Mouse (Mus musculus): ENCODE measurements at regions not wholly inside any gene's neighbourhood (a gene's known extent, or its start where the extent isn't known, plus 50 kb on each side); places are given as distances from the start of the nearest gene placed in this dataset.
"Not testable (repeated sequence)": the region's sequence is repeated elsewhere in the genome, so short reads cannot be mapped to it uniquely, and the experiment has no call there.

DNA sequence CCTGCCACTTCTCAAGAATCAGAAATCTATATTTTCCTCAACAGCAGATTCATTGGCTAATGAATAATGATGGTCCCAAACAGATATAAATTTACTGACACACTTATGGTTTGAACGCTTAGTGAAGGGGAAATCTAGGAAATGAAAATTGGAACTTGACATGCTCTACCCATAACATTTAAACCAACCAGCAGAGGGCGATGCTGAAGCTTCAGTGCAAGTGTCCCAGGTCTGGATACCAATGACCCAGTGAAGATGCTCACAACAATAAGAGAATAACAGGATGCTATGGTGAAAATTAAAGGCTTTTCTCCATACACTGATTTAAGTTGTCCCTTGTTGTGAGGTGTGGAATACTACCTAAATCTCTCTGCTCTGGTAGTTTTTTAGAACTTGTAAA, 236.0 kb upstream of the Rorb start:
- Histone ChIP-seq H3K36me3 (no peaks in the 10 kb centered on the region), H3K9me3 (no peaks in the 10 kb centered on the region), H3K27ac (no peak overlapping the region), H3K9ac (no peak overlapping the region), H3K4me1 (replicated peaks) (no peaks in the 10 kb centered on the region), H3K4me2 (replicated peaks) (no peak overlapping the region), H3K4me3 (replicated peaks) (no peak overlapping the region), H3K27me3 (replicated peaks) (no peaks in the 10 kb centered on the region)
- 47% methylated on average over 2 of the region's 2 CpGs for WGBS
- no peak for ATAC-seq

DNA sequence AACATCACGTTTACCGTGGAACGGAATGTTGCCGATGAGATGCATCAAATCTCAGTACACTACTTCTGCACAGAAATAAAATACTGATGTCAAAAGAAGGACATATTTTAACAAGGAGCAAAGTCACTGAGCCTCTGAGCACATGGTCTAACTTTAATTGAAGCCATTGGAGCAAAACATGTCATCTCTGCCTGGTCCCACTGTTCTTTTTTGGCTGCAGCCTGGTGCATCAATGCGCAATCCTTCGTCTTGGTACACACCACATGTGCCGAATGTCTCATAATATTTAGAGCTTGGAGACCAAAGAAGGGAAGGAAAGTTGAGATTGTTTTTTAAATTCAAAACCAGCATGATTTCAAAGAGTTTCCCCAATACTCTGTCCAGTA, 233.4 kb upstream of the Rorb start:
- H3K9me3 ChIP-seq: no peaks in the 10 kb centered on the region
- H3K27me3 ChIP-seq (replicated peaks): no peaks in the 10 kb centered on the region
- WGBS: 76% methylated on average over 7 of the region's 7 CpGs
- H3K4me2 ChIP-seq (replicated peaks): no peak overlapping the region
- no peak overlapping the region for H3K27ac ChIP-seq
- H3K9ac ChIP-seq: no peak overlapping the region
- no peaks in the 10 kb centered on the region for H3K36me3 ChIP-seq
- H3K4me3 ChIP-seq (replicated peaks): no peak overlapping the region
- H3K4me1 ChIP-seq (replicated peaks): no peaks in the 10 kb centered on the region
- no peak for ATAC-seq

DNA sequence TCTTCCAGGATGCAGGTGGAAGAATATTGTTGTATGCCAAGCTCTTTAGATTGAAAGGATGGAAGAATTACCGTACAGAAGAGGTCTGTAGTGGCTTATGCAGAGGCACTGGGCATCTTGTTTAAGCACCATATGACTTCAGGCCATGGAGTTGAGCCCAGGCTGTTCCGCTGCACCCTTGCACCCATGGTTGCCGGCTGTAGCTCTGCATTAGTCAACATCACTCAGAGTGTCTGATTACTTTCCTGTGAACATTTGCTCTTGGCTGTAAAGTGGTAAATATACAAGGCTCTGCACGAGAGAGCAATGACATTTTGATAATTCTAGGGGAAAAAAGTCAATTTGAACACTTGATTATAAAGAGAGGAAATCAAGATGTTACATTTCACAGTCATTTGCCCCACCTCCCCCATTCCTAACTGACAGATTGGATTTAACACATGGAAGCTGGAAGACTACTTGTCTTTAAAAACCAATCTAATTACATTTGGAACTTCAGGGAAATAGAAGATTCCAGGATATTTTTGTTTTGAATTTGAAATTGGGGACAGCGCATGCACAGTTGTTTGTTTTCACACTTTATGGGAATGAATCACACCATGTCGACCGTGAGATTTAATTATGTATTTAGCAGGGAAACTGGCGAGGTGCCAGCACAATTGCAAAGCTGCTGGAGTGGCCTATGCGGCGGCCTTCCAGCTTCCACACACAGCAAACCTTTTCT, 232.9 kb upstream of the Rorb start:
- Histone ChIP-seq H3K9ac (no peak overlapping the region), H3K9me3 (no peaks in the 10 kb centered on the region), H3K27ac (no peak overlapping the region), H3K4me2 (replicated peaks) (no peak overlapping the region), H3K27me3 (replicated peaks) (no peaks in the 10 kb centered on the region), H3K36me3 (no peaks in the 10 kb centered on the region), H3K4me3 (replicated peaks) (no peak overlapping the region), H3K4me1 (replicated peaks) (no peaks in the 10 kb centered on the region)
- no peak for ATAC-seq
- WGBS: 51% methylated on average over 10 of the region's 10 CpGs

DNA sequence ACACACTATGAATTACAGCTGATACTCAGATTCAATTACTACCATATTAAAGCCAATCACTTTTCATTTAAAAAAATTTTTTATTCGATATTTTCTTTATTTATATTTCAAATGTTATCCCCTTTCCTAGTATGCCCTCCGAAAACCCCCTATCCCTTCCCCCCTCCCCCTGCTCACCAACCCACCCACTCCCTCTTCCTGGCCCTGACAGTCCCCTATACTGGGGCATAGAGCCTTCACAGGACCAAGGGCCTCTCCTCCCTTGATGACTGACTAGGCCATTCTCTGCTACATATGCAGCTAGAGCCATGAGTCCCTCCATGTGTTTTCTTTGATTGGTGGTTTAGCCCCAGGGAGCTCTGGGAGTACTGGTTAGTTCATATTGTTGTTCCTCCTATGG, 196.1 kb upstream of the Rorb start:
- H3K9me3 ChIP-seq; H3K4me2 ChIP-seq (replicated peaks); ATAC-seq; H3K4me3 ChIP-seq (replicated peaks); H3K27me3 ChIP-seq (replicated peaks); H3K4me1 ChIP-seq (replicated peaks); H3K9ac ChIP-seq; H3K27ac ChIP-seq; H3K36me3 ChIP-seq: not testable (repeated sequence)
- WGBS: 87% methylated on average over 2 of the region's 2 CpGs

DNA sequence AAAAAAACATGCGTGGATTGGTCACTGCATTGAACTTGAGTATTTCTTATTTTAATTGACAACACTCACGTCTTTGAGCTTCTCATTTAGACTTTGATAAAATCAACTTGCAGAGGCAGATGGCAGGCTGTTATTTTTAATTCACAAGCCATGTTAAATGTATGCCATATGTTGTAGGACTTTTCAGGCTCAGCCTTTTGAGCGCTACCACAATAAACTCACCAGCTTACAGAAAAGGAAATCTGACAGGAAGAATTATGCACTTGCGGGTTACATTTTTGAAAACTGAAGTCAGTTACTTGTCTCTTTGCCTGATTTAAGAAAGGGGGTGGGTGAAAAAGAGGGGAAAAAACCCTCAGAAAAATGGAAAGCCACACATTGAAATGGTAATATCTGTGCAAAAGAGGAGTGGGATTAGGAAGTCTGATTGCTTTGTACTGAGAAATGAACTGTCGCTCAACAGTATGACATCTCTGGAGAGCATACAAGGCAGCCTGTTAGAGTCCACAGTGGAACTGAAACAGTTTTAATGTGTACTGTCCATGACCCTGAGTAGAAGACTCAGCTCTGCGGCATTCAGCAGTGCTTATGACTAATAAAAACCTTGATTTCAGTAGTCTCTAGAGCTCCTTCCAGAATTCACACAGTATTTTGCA, 195.6 kb upstream of the Rorb start:
- ATAC-seq: no peak
- H3K9ac ChIP-seq: no peak overlapping the region

DNA sequence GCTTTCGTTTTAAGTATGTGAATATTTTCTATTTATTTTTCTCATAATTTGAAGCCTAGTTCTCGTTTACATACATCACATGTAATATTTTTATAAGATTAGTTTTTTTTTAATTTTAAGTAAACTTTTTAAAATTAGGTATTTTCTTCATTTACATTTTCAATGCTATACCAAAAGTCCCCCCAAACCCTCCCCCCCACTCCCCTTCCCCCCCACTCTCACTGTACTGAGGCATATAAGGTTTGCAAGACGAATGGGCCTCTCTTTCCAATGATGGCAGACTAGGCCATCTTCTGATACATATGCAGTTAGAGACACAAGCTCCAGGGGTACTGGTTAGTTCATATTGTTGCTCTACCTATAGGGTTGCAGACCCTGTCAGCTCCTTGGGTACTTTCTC, 174.9 kb upstream of the Rorb start:
- ATAC-seq; H3K36me3 ChIP-seq; H3K4me3 ChIP-seq (replicated peaks); H3K9me3 ChIP-seq; H3K4me1 ChIP-seq (replicated peaks); H3K9ac ChIP-seq; H3K27me3 ChIP-seq (replicated peaks); H3K27ac ChIP-seq; H3K4me2 ChIP-seq (replicated peaks): not testable (repeated sequence)
- WGBS: 87% methylated on average over 3 of the region's 3 CpGs

More for the DNA sequence above, 195.6 kb upstream of the Rorb start:
- H3K4me2 ChIP-seq (replicated peaks): no peak overlapping the region
- H3K36me3 ChIP-seq: no peaks in the 10 kb centered on the region
- H3K27me3 ChIP-seq (replicated peaks): no peaks in the 10 kb centered on the region
- H3K9me3 ChIP-seq: no peaks in the 10 kb centered on the region
- 86% methylated on average over 6 of the region's 6 CpGs for WGBS
- no peak overlapping the region for H3K4me3 ChIP-seq (replicated peaks)
- H3K4me1 ChIP-seq (replicated peaks): no peaks in the 10 kb centered on the region
- no peak overlapping the region for H3K27ac ChIP-seq

DNA sequence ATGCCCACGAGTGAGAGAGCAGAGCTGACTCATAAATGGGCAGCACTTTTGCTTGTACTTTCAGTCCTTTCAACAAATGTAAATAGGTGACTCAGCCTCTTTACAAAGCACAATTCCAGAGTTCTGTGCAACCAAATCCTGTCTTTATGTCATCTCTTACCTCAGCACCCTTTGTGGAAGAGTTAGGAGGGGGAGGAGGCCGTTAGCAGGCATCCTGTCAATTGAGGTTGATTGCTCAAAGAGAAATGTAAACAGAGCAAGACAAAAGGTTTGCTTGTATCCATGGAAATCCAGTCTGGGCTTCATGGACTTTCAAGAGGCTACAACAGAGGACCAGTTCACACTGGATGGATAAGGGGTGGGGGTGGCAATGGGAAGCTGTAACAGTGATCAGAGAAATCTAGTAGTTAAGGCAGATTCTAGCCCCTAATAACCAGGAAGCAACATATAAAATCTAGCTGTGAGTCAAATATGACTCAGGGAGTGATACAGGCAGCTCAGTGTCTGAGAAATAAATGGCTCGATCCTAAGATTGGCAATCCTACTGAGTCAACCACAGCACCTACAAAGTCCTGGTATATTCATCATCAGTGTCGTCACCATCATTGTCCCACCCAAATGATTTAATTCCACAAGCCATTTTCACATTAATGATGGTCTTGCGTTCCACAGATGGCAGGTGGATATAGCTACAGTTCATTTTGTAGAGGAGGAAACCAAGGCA, 136.0 kb upstream of the Rorb start:
- no peaks in the 10 kb centered on the region for H3K36me3 ChIP-seq
- H3K9me3 ChIP-seq: no peaks in the 10 kb centered on the region
- H3K4me1 ChIP-seq (replicated peaks): no peaks in the 10 kb centered on the region
- no peaks in the 10 kb centered on the region for H3K27me3 ChIP-seq (replicated peaks)
- no peak overlapping the region for H3K4me3 ChIP-seq (replicated peaks)
- H3K27ac ChIP-seq: no peak overlapping the region
- ATAC-seq: no peak
- 57% methylated on average over 5 of the region's 5 CpGs for WGBS
- no peak overlapping the region for H3K9ac ChIP-seq
- no peak overlapping the region for H3K4me2 ChIP-seq (replicated peaks)

DNA sequence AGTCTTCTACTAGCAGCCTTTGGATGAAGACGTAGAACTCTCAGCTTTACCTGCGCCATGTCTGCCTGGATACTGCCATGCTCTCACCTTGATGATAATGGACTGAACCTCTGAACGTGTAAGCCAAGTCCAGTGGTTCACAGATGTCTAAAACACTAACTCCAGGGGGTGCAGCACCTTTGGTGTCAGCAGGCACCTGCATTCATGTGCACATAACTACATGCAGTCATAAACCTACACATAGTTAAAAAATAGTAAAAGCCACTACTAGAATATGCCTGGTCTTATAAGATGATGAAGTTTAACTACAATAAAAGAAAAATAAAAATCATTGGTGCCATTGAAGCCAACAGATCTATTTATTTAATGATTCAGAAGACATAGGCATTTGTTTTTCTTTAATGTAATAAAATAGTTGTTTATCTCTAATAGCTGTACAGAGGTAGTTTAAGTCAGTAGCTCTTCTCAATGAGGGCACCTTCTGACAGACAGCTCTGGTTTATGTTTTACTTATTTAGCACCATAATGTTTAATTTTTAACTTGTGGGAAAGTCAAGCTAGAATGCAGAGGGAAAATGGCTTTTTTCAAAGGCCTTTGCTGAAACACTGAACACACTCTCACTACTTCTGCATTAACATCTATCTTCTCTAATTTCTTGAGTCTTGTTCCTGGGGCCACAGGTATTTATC, 118.5 kb upstream of the Rorb start:
- H3K4me2 ChIP-seq (replicated peaks): no peak overlapping the region
- no peaks in the 10 kb centered on the region for H3K9me3 ChIP-seq
- H3K36me3 ChIP-seq: no peaks in the 10 kb centered on the region
- H3K27ac ChIP-seq: no peak overlapping the region
- no peak overlapping the region for H3K4me3 ChIP-seq (replicated peaks)
- WGBS: 68% methylated on average over 3 of the region's 3 CpGs
- no peaks in the 10 kb centered on the region for H3K4me1 ChIP-seq (replicated peaks)
- no peaks in the 10 kb centered on the region for H3K27me3 ChIP-seq (replicated peaks)
- ATAC-seq: peak; percentile 73; the same call in 1 of the 2 replicates
- no peak overlapping the region for H3K9ac ChIP-seq

DNA sequence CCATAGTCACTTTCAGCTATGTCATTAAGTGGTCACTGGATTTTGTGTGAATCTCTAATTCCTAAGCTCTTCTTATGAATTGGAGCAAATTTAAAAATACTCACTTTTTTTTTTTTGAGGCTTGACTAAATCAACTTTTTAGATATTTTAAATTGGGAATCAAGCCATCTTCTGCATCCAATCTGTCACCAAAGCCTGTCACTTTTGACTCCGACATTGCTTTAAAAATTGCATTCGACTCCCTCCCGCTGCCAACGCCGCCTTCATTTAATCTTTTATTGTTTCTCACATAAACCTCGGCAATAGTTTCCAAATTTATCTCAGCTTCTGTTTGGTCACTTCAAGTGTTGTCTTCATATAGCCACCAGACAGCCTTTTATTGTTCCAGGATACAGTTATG, 109.8 kb upstream of the Rorb start:
- H3K9me3 ChIP-seq: no peaks in the 10 kb centered on the region
- H3K27me3 ChIP-seq (replicated peaks): no peaks in the 10 kb centered on the region
- no peak overlapping the region for H3K9ac ChIP-seq
- 94% methylated on average over 6 of the region's 6 CpGs for WGBS
- no peak overlapping the region for H3K27ac ChIP-seq
- no peaks in the 10 kb centered on the region for H3K36me3 ChIP-seq
- no peak for ATAC-seq
- no peak overlapping the region for H3K4me3 ChIP-seq (replicated peaks)
- no peaks in the 10 kb centered on the region for H3K4me1 ChIP-seq (replicated peaks)
- H3K4me2 ChIP-seq (replicated peaks): no peak overlapping the region

DNA sequence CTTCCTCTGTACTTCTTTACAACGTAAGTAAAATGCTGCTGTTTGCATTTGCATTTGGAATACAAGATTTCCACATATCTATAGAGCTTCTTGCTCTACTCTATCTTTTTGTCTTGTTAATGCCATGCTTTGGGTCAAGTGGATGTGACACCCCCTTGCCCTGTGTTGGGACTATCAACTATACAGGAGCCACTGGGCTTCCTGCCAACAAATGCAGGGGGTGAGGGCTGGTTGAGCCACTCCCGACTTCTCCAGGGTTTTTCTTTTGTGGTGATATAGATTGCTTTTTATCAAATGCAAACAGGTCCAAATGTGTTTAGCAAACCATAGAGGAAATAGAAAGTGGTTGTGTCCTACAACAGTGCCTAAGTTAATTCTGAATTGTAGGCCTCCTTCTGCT, 108.4 kb upstream of the Rorb start:
- H3K4me2 ChIP-seq (replicated peaks): no peak overlapping the region
- H3K4me3 ChIP-seq (replicated peaks): no peak overlapping the region
- no peak overlapping the region for H3K27ac ChIP-seq
- 58% methylated on average over 2 of the region's 2 CpGs for WGBS
- H3K9me3 ChIP-seq: no peaks in the 10 kb centered on the region
- H3K36me3 ChIP-seq: no peaks in the 10 kb centered on the region
- H3K27me3 ChIP-seq (replicated peaks): no peaks in the 10 kb centered on the region
- H3K9ac ChIP-seq: no peak overlapping the region
- H3K4me1 ChIP-seq (replicated peaks): no peaks in the 10 kb centered on the region
- no peak for ATAC-seq

DNA sequence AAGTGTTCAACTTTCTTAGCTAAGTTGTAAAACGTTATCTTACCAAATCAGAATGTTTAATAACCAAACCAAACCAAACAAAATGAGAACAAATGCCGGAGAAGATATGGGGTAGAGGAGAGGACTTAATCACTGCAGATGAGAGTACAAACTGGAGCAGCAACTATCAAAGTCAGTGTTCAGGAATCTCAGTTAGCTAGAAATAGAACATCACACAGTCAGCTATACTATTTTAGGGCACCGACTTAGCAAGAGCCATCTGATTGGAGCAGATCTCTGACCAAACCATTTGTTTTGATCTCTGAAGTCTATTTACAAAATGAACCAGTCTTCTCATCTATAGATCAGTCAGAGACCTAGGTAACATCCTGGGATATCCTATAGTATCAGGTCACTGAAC, 107.7 kb upstream of the Rorb start:
- Histone ChIP-seq H3K4me1 (replicated peaks) (no peaks in the 10 kb centered on the region), H3K4me3 (replicated peaks) (no peak overlapping the region), H3K4me2 (replicated peaks) (no peak overlapping the region), H3K9ac (no peak overlapping the region), H3K27me3 (replicated peaks) (no peaks in the 10 kb centered on the region), H3K9me3 (no peaks in the 10 kb centered on the region), H3K27ac (no peak overlapping the region), H3K36me3 (no peaks in the 10 kb centered on the region)
- WGBS: 66% methylated on average over 3 of the region's 3 CpGs
- no peak for ATAC-seq

DNA sequence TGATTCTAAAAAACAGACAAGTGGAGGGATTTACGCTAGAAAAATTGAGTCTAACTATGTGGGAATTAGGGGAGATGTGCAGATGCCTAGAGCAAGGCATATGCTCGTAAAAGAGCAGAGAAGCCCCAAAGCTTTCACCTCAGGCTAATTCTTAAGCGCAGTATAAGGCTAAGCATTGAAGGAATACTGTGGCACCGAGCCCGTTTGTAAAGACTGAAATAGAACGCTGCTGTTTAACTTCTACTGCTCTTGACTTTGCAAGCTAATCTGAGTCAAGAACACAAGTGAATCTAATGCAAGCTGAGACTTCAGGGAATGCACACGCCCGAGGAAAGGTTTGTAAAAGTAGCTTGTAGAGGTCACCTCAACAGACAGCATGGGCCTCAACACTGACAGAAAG, 88.5 kb upstream of the Rorb start:
- 74% methylated on average over 8 of the region's 8 CpGs for WGBS
- ATAC-seq: no peak
- no peaks in the 10 kb centered on the region for H3K9me3 ChIP-seq
- H3K9ac ChIP-seq: no peak overlapping the region
- no peak overlapping the region for H3K4me2 ChIP-seq (replicated peaks)
- no peaks in the 10 kb centered on the region for H3K27me3 ChIP-seq (replicated peaks)
- H3K27ac ChIP-seq: no peak overlapping the region
- no peak overlapping the region for H3K4me3 ChIP-seq (replicated peaks)
- H3K36me3 ChIP-seq: no peaks in the 10 kb centered on the region
- no peaks in the 10 kb centered on the region for H3K4me1 ChIP-seq (replicated peaks)
